Mouse (Mus musculus) right cerebral cortex, adult 2 months (tissue): Measurements from ENCODE around the gene Prrc2a.

ENCODE experiments used
- DNase-seq, 2 experiments: peaks; one replicate each; pipeline ENCODE4 v3.0.0; 2021 to 2022; ENCODE audit warnings: low spot score in 2 of 2

Gene Prrc2a

GRCm38 (mm10) chr17:35104754-35105153 is 59.9 kb downstream of the Prrc2a start:
- DNase-seq: no peak

- DNase-seq: no peak
These were observed 60.6 kb downstream of the Prrc2a start for GRCm38 (mm10) chr17:35104079-35104478.

GRCm38 (mm10) chr17:35103221-35103690 is 61.4 kb downstream of the Prrc2a start:
- DNase-seq: no peak

DNA sequence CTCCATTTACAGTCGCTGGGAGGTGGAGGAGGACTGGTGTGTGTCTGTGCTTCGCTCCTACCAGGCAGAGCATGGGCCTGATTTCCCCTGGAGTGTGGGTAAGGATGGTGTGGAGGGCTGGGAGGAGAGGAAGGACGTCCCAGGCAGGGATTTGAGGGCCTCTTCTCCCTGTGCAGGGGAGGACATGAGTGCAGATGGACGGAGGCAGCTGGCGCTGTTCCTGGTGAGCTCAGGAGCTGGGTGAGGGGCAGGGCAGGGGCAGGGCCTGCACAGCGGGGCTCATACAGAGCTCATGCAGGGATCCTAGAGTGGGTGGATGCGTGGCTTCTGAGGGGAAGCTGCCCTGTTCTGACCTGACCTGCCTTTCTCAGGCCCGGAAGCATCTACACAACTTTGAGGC is 62.4 kb downstream of the Prrc2a start:
- no peak for DNase-seq

- DNase-seq: no peak
These were observed 63.5 kb downstream of the Prrc2a start for GRCm38 (mm10) chr17:35101161-35101560.

DNA sequence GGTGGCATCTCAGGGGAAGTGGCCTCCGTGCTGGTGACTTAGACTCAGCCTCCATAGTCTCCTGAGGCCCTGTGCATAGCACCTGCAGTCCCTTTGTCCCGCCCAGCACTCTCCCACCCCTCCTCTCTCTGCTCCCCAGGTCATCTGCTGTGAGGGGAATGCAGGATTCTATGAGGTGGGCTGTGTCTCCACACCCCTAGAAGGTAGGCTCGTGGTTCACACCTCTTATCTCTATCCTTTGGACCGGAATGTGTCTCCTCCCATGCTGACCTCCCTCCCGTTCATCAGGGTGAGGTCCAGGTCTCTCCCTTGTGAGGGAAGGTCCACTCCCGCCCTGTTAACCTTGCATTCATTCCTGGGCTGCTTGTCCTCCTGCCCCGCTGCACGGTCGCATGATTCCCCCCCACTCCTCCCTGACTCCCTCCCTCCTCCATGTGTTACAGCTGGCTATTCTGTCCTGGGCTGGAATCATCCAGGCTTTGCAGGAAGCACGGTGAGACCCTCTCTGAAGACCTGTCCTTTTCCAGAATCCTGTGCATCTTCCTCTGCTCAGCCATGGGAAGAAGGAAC is 64.4 kb downstream of the Prrc2a start:
- no peak for DNase-seq
